Mouse (Mus musculus) kidney, postnatal 36 days (tissue): ENCODE data around the gene Thnsl2.

ENCODE experiments used
- DNase-seq, 2 experiments: peaks; one replicate each; pipeline ENCODE4 v3.0.0; 2021 to 2022; ENCODE audit warnings: mixed read lengths in 2 of 2

Thnsl2 gene

GRCm38 (mm10) chr6:71143894-71144455 lies at the start of gene Thnsl2:
Gene Thnsl2 (minus strand): TSS chr6:71144439.
- DNase-seq, result peak; percentile 76 to 81

- peak in 1 of 2 experiments; percentile 51 for DNase-seq
Measured at GRCm38 (mm10) chr6:71193151-71193740, 49.0 kb upstream of the Thnsl2 start.

DNA sequence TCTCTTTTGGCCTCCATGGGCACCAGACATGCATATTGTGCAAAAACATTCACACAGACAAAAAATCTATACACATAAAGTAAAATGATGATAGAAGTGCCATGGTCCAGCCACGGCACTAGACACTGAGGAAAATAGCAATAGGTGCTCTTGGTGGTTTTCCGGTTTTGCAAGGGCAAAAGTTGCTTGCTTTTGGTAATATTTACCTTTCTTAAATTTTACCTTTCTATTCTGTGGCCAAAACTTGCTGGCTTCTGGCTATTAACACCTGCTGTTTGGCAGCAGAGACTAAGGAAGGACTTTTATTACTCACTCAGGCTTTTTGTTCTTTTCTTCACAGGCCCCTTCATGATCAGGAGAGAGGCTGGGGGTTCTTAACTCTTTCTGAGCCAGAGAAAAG lies 46.3 kb upstream of the Thnsl2 start:
- no peak for DNase-seq

DNA sequence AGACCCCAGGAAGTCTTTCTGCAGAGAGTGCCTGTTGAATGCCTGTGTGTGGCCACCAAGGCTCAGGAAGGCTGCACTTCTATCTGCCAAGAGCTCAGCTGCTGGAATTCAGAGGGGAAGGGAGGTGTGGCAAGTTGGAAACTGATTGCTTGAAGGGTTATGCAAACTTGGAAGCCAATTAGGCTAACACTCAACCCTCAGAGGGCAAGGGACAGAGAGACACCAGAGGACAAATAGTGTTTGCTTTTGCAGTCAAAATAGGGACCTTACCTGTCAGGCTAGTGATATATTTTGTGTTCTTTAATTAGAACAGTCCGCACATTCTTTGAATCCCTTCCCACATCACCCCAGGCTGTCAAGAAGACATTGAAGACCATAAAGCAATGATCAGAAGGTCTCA lies 45.3 kb upstream of the Thnsl2 start:
- DNase-seq, result peak; percentile 6 to 9

GRCm38 (mm10) chr6:71184941-71185604 lies 40.8 kb upstream of the Thnsl2 start:
- no peak for DNase-seq

DNA sequence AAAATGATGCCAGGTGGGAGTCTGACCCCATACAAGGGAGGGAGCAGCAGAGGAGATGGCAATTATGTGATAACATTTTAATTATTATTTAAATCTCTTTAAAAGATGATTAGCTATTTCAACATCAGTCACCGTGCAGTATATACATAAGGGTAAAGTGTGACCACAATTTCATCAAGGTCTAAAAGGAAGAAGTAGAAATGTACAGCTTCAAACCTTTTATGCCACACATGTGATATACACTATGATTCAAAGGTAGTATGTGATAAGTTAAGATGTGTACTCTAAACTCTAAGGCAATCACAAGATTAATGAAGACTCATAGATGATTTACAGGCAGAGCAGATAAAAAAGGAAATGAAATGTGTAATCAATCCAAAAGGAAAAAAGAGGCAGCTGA lies 36.4 kb upstream of the Thnsl2 start:
- DNase-seq, result no peak

DNA sequence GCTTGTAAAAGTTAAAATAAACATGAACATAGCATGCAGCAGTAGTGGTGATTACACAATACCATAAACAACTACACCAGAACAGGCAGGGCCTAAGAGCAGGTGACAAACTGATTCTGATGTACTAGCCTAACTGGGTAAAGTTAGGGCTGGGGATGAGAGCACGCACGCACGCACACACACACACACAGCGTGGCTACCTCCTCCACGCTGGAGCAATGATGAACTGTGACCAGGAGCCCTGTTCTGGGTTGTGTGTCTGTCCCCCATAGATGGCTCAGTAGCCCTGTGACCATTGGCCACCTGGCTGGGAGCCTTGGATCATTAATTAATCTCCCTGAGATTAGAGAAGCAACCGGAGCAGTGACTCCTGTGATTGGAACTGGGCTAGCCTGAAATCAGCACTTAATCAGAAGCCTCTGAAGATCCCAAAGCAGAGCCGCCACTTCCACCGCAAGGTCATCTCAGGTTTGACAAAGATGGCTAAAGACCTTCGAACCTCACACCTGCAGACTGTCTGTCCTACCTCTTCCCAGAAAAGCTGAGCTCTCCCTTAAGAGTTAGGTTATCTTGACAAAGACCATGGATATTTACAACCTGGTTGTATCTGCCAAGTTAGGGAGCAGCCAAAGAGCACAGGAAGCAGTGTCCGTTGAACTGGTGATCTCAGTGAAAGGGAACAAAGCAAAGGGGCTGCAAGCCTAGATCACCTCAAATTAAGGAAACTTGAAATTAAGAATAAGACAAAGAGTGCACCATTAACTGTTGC lies 28.8 kb upstream of the Thnsl2 start:
- peak in 1 of 2 experiments; percentile 49 for DNase-seq

DNA sequence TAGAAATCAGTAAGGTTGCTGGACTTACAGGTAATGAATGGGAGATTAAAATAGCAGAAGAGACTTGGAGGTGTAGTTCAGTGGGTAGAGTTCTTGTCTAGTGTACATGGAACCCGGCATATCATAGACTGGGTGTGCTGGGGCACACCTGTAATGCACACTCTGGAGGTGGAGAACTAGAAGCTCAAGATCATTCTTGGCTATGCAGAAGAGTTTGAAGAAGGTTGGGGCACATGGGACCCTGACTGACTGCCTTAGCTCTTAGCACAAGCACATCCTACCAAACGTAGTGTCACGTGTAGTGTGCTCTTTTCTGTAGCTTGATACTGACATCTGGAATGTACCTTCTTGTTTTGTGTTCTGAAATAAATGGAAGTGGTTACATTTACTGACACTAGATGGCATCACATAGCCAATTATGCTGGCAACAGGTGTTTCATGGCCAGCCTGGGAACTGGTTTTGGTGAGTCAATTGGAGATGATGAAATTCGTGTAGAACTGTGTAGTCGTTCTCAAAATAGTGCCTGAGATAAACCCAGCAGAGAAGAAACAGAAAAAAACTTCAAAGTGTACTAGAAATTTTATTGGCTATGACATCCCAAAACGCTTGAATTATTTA lies 22.4 kb upstream of the Thnsl2 start:
- DNase-seq, result peak in 1 of 2 experiments; percentile 48

DNA sequence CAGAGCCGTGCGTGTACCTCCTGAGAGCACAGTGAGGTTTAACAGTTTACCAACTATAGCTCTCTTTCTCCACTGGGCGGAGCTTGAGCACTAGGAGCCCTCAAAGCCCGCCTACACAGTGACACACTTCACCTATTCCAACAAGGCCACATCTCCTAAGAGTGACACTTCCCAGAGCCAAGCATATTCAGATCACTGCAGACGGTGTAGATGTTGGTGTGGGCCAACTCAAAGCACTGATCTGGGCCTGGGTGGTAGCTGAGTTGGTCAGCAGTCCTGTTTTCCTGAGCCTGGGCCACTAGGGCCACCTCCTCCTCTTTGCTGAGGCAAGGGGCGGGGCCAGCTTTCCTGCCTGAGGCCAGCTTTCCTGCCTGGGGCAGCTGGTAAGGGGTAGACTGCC lies 20.2 kb upstream of the Thnsl2 start:
- peak; percentile 31 to 63 for DNase-seq

- DNase-seq, result peak; percentile 56 to 74
Measured at GRCm38 (mm10) chr6:71162269-71162668, 18.0 kb upstream of the Thnsl2 start.

DNA sequence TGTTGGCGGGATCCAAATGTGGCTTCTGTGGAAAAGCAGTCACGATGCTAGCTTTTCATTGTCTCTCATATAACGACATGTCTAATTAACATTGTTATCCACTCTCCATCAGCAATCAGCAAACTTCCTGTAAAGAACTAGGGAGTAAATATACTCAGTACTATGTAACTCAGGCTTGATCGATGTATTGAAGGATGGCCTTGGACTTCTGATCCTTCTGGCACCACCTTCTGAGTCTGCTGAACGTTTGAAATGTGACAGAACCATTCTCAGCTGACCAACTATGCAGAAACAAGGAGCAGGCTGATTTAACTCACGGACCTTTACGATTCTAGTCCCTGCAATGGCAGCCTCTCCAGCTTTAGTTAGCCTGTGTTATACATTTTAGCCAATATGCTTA lies 17.1 kb upstream of the Thnsl2 start:
- DNase-seq, result no peak

GRCm38 (mm10) chr6:71156674-71157326 lies 12.6 kb upstream of the Thnsl2 start:
- peak; percentile 33 to 64 for DNase-seq

- no peak for DNase-seq
Measured at GRCm38 (mm10) chr6:71154861-71155260, 10.6 kb upstream of the Thnsl2 start.

DNA sequence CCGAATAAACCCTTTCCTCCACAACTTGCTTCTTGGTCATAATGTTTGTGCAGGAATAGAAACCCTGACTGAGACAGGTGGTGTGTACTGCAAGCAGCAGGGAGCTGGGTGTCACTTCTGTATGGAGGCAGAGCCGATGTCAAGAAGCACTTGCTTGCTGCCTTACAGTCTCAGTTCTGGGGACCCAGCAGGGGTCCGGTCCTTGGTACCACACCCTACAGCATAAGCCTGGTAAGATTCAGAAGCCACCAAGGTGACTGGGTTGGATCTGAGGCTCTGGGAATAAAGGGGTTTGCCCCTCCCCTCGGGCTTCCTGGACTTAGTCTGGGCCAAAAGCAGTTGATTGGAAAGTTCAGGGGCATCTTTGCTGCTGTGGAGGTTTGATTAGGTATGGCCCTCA lies 9.2 kb upstream of the Thnsl2 start:
- no peak for DNase-seq

- DNase-seq, result no peak
Measured at GRCm38 (mm10) chr6:71151098-71151497, 6.9 kb upstream of the Thnsl2 start.

DNA sequence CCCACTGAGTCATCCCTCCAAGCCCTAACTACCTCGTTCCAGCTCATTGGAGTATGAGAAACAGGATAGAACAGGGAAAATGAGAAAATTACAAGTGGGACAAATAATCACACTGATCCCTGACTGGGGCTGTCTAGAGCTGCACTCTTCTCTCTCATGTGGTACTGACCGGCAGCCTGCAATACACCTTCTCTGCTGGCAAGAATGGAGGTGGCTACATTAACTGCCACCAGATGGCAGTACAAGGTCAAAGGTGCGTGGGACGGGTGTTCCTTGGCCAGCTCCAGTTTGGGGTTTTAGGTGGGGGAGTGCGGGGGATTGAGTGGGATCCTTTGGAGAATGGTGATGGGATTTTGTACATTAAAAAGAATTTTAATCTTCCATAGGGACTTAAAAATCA lies 5.3 kb upstream of the Thnsl2 start:
- DNase-seq, result peak; percentile 75 to 79

DNA sequence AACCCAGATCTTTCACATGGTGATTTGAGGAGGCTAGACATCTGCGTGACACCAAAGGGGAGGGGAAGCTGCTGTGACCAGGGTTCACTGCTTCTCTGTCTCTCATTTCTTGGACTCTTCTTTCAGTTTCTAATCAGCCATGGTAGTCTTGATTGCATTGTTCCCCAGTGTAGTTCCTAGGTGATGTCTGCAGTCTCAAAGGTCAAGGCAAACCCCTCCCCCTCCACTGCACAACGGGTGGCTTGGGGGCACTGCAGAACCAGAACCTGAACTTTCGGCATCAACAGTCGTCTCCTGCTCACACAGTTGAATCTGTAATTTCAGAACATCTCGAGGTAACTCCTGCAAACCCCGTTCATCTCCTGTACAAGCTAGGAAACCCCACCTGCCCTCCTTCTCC lies 4.1 kb upstream of the Thnsl2 start:
- DNase-seq, result peak; percentile 69 to 70

GRCm38 (mm10) chr6:71145288-71145989 lies 1.2 kb upstream of the Thnsl2 start:
- DNase-seq, result peak; percentile 64 to 85

DNA sequence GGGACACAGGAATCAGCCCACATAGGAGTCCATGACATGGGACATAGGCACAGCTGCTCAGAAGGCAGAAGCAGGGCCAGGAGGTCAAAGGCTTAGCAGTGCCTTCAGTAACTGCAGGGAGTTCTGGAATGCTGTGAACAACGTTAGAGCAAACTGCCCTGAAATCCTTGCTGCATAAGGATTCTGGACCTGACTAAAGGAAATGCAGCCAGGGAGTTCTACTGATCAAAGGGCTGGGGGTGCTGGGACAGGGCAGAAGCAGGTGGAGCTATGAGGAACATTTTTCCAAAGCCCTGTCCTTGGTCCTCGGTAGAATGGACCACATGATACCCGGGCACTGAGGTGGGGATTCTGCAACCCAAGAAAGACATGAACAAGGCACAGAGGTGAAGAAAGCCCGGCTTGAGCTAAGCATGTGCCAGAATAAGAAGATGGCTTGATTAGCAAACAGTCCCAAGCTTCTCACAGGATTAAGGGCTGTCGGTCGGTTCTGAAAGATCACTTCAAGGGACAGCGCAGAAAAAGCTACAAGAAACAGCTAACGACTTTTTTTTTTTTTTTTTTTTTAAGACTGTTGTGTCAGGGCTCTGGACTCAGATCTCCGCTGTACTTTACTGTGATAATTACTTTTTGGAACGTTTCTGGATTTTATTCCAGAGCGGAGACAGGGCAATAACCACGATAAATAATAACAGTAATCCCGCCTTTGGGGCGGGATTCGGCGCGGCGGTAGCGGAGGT lies 915 bp downstream of the Thnsl2 start:
- DNase-seq, result peak; percentile 52 to 55

DNA sequence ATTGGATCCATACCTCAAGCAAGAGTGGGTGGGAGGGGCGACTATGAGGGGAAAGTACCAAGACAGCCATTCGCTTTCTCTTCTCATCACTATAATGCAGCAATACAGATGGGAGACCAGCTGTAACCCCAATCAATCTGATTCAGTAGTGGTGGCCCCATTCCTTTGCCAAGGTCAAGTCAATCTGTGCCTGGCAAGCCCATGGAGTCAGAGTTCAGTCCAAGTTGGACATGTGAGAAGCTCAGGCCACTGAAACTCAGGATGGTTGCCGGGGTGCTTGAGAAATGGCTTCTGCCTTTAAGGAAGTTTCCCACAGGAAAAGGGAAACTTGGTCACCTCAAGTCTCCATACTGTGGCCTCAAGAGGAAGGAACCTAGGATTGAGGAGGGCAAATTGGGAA lies 9.2 kb downstream of the Thnsl2 start:
- DNase-seq, result peak in 1 of 2 experiments; percentile 22

- DNase-seq, result peak; percentile 45 to 57
Measured at GRCm38 (mm10) chr6:71133559-71133958, 10.7 kb downstream of the Thnsl2 start.
